Mouse (Mus musculus) heart, postnatal 0 days (tissue): ENCODE measurements around the gene Gm42715. TPM values are rescaled to one million over a fixed set of nuclear protein-coding genes. Genes with fewer than 3 reads are reported as not detected.

Experiments used
- ATAC-seq: fragments of 200-750 bp; cut with Nextera tagmentation; 2 replicates; pipeline ENCODE4 v1.8.0; 2017; ENCODE audit warnings: low read depth, moderate number of reproducible peaks, moderate library complexity; ENCODE audit not compliant: insufficient read depth
- DNase-seq: peaks from one replicate; pipeline ENCODE4 v3.0.0-alpha.2; 2016; ENCODE audit warnings: low spot score
- H3K27ac ChIP-seq: fragments of 300-500 bp; sonication (generic); 2 replicates; pipeline ENCODE4 v1.5.1; 2014; ENCODE audit warnings: low read depth, mild to moderate bottlenecking
- H3K27me3 ChIP-seq: fragments of 300-500 bp; sonication (generic); 2 replicates; pipeline ENCODE4 v1.6.1; 2014; ENCODE audit warnings: low read length, mixed read lengths; ENCODE audit not compliant: control insufficient read depth, insufficient read depth
- H3K36me3 ChIP-seq: fragments of 300-500 bp; sonication (generic); replicated peaks from 2 replicates; pipeline ENCODE4 v1.6.1; 2014; ENCODE audit warnings: low read length, mixed read lengths; ENCODE audit not compliant: control insufficient read depth, insufficient read depth
- H3K4me1 ChIP-seq: fragments of 300-500 bp; sonication (generic); 2 replicates; pipeline ENCODE4 v1.6.1; 2014; ENCODE audit warnings: antibody characterized with exemption; ENCODE audit not compliant: control insufficient read depth, insufficient read depth
- H3K4me2 ChIP-seq: fragments of 300-500 bp; sonication (generic); 2 replicates; pipeline ENCODE4 v1.6.1; 2014; ENCODE audit warnings: low read depth, mild to moderate bottlenecking, low read length, moderate library complexity
- H3K4me3 ChIP-seq: fragments of 300-500 bp; sonication (generic); 2 replicates; pipeline ENCODE4 v1.5.1; 2014; ENCODE audit warnings: low read depth, low read length
- H3K9ac ChIP-seq: fragments of 300-500 bp; sonication (generic); replicated peaks from 2 replicates; pipeline ENCODE4 v1.6.1; 2014; ENCODE audit warnings: low read depth, low read length, mixed read lengths
- H3K9me3 ChIP-seq: fragments of 300-500 bp; sonication (generic); replicated peaks from 2 replicates; pipeline ENCODE4 v1.6.1; 2016; ENCODE audit warnings: low read length; ENCODE audit not compliant: control insufficient read depth
- CTCF ChIP-seq: IDR thresholded peaks from 2 replicates; pipeline ENCODE4 v1.5.1; 2016; ENCODE audit warnings: antibody characterized with exemption, control low read depth, low read depth
- EP300 ChIP-seq: IDR thresholded peaks from 2 replicates; pipeline ENCODE4 v1.6.1; 2016; ENCODE audit warnings: antibody characterized with exemption, low read depth
- WGBS: fragments of 180-500 bp; shearing (Covaris S2); extraction: QIAGEN DNeasy Blood & Tissue Kit; methylation state at CpG from one replicate; pipeline ENCODE4 v1.1.7; 2014; 5-methylcytosine and 5-hydroxymethylcytosine counted together
- polyA plus RNA-seq: library from polyadenylated mRNA; unstranded; fragments of >200 nt; fragmentation: Nextera tagmentation; extraction: Ambion mirVana; gene quantifications from 2 replicates; pipeline ENCODE4 v1.2.1, GENCODE M21; 2015
- total RNA-seq: library from RNA; depleted of rRNA; stranded (reverse); fragments of >200 nt; gene quantifications from 2 replicates; pipeline ENCODE4 v1.2.3, GENCODE M21; 2014; ENCODE audit warnings: low replicate concordance

Gene Gm42715
- total and polyA plus RNA-seq, 2 experiments from 2014 or later, result 4.8 to 17.4 TPM

DNA sequence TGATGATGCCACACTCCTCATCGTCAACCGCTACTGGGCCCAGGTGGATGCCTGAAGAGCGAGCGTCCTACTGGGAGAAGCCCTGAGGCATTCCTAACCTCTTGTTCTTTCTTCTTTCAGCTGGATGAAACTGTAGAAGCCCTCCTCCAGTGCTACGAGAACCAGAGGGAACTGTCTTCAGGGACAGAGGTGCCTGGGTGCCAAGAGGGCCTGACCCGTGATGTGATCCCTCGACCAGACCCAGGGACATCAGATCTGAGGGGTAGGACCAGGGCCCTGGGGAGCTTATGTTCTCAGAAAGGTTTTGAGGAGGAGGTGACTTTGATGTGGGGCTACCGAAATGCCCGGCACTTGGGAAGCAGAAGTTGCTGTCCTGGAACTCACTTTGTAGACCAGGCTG lies 70.3 kb downstream of the Gm42715 start:
- WGBS, result 87% methylated on average over 9 of the region's 9 CpGs
- Histone ChIP-seq H3K27ac (no peak overlapping the region), H3K4me1 (peaks cover 17% of the 10 kb centered on the region), H3K4me3 (peak overlapping the region; percentile 98; the same call in 1 of the 2 replicates), H3K27me3 (no peaks in the 10 kb centered on the region), H3K36me3 (peaks cover 49% of the 10 kb centered on the region), H3K4me2 (peak overlapping the region; percentile 92), H3K9me3 (no peaks in the 10 kb centered on the region), H3K9ac (no peak overlapping the region)
- DNase-seq (no peak), ATAC-seq (no peak)
- TF ChIP-seq CTCF (no peak), EP300 (no peak)

DNA sequence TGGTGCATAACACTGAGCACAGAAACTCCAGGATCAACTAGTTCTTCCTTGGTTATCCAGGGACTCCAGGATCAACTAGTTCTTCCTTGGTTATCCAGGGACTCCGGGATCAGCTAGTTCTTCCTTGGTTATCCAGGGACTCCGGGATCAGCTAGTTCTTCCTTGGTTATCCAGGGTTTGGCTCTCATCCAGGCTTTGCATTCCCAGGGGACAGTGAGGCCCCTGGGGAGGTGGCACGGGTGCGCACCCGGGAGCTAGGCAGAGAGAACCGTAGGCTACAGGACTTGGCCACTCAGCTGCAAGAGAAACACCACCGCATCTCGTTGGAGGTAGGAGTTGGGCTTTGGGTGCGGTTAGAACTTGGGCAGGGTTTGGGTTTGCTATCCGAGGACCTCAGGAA lies 71.7 kb downstream of the Gm42715 start:
- Histone ChIP-seq H3K27me3 (no peaks in the 10 kb centered on the region), H3K9me3 (no peaks in the 10 kb centered on the region), H3K36me3 (peaks cover 60% of the 10 kb centered on the region), H3K4me2 (no peak overlapping the region), H3K9ac (no peak overlapping the region), H3K27ac (no peak overlapping the region), H3K4me1 (peaks cover 17% of the 10 kb centered on the region), H3K4me3 (no peak overlapping the region)
- DNase-seq (no peak), ATAC-seq (no peak)
- TF ChIP-seq CTCF, result no peak
- no peak for TF ChIP-seq EP300
- 62% methylated on average over 10 of the region's 10 CpGs for WGBS

DNA sequence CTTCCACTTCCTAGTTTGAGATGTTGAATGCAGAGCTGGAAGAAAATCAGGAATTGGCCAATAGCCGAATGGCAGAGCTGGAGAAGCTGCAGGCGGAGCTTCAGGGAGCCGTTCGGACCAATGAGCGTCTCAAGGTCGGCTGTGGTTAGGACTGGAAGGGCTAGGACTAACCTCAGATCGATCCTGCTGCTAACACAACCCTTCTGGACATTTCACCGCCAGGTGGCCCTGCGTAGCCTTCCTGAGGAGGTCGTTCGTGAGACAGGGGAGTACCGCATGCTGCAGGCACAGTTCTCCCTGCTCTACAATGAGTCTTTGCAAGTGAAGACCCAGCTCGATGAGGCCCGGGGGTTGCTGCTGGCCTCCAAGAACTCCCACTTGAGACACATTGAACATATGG lies 73.2 kb downstream of the Gm42715 start:
- Histone ChIP-seq H3K36me3 (peaks cover 74% of the 10 kb centered on the region), H3K27ac (no peak overlapping the region), H3K27me3 (no peaks in the 10 kb centered on the region), H3K4me3 (no peak overlapping the region), H3K4me2 (no peak overlapping the region), H3K9me3 (no peaks in the 10 kb centered on the region), H3K4me1 (peaks cover 11% of the 10 kb centered on the region), H3K9ac (no peak overlapping the region)
- DNase-seq, result no peak
- no peak for TF ChIP-seq CTCF
- no peak for TF ChIP-seq EP300
- no peak for ATAC-seq
- WGBS, result 92% methylated on average over 14 of the region's 14 CpGs

GRCm38 (mm10) chr7:127596747-127597146 lies 77.4 kb downstream of the Gm42715 start:
- Histone ChIP-seq H3K4me3 (no peak overlapping the region), H3K9ac (no peak overlapping the region), H3K27ac (no peak overlapping the region), H3K4me2 (no peak overlapping the region), H3K4me1 (no peaks in the 10 kb centered on the region), H3K36me3 (peaks cover 98% of the 10 kb centered on the region), H3K9me3 (no peaks in the 10 kb centered on the region), H3K27me3 (no peaks in the 10 kb centered on the region)
- no peak for DNase-seq
- no peak for ATAC-seq
- 93% methylated on average over 17 of the region's 17 CpGs for WGBS
- TF ChIP-seq CTCF, result no peak
- TF ChIP-seq EP300, result no peak

- Histone ChIP-seq H3K4me1 (no peaks in the 10 kb centered on the region), H3K36me3 (peaks cover 92% of the 10 kb centered on the region), H3K4me2 (no peak overlapping the region), H3K27ac (no peak overlapping the region), H3K9ac (no peak overlapping the region), H3K4me3 (no peak overlapping the region), H3K27me3 (no peaks in the 10 kb centered on the region), H3K9me3 (no peaks in the 10 kb centered on the region)
- ATAC-seq (no peak), DNase-seq (no peak)
- 96% methylated on average over 7 of the region's 7 CpGs for WGBS
- TF ChIP-seq CTCF, result no peak
- TF ChIP-seq EP300, result no peak
These were observed 81.2 kb downstream of the Gm42715 start for GRCm38 (mm10) chr7:127600612-127601011.

- TF ChIP-seq EP300 (no peak), CTCF (no peak)
- H3K27me3 ChIP-seq, result no peaks in the 10 kb centered on the region
- WGBS, result 75% methylated on average over 4 of the region's 4 CpGs
- peaks cover 81% of the 10 kb centered on the region for H3K36me3 ChIP-seq
- no peak for DNase-seq
- no peak overlapping the region for H3K27ac ChIP-seq
- no peaks in the 10 kb centered on the region for H3K4me1 ChIP-seq
- no peak overlapping the region for H3K4me3 ChIP-seq
- no peak overlapping the region for H3K9ac ChIP-seq
- ATAC-seq, result no peak
- H3K9me3 ChIP-seq, result no peaks in the 10 kb centered on the region
- H3K4me2 ChIP-seq, result no peak overlapping the region
These were observed 82.4 kb downstream of the Gm42715 start for GRCm38 (mm10) chr7:127601735-127602134.
